Mouse (Mus musculus) layer of hippocampus, adult 6 months (tissue): Measurements from ENCODE around the gene Prph2. TPM values are rescaled to one million over a fixed set of nuclear protein-coding genes. Genes with fewer than 3 reads are reported as not detected.

Experiments
- long read RNA-seq, 2 experiments: library from polyadenylated mRNA; unstranded; transcript quantifications; one replicate each; pipeline ENCODE4 v2.0.0; 2019 to 2020
- polyA plus RNA-seq: library from polyadenylated mRNA; unstranded; fragments of <200 nt; fragmentation: Nextera tagmentation; gene quantifications from 2 replicates; pipeline ENCODE4 v1.2.3, GENCODE M21; 2021

The Prph2 gene
- polyA plus RNA-seq = 0.06 TPM in 1 of 2 replicates, not detected in the other
- long read RNA-seq, experiment 1 = 0 reads
- long read RNA-seq, experiment 2 = 0 reads

GRCm38 (mm10) chr17:46910186-46910585, at the start of gene Prph2:
Gene Prph2 (plus strand): TSS chr17:46910459.

GRCm38 (mm10) chr17:46890116-46890815, 20.0 kb upstream of the Prph2 start, which contains the start of gene Tbcc:
Gene Tbcc (plus strand): TSS chr17:46890684.

Other genes starting within 250 kb of the Prph2 start
- 20.0 and 20.9 TPM in 2 replicates for gene Rrp36, start 236.1 kb upstream of the Prph2 start, polyA plus RNA-seq
- 233 and 236 TPM in 2 replicates for gene Mea1, start 231.7 kb upstream of the Prph2 start, polyA plus RNA-seq
- 163 and 190 TPM in 2 replicates for gene Klhdc3, start 229.5 kb upstream of the Prph2 start, polyA plus RNA-seq
- gene Ppp2r5d, start 205.3 kb upstream of the Prph2 start, polyA plus RNA-seq = 46.1 and 49.2 TPM in 2 replicates
- gene Pex6, start 199.0 kb upstream of the Prph2 start, polyA plus RNA-seq = 9.6 and 12.9 TPM in 2 replicates
- gene Gnmt, start 181.3 kb upstream of the Prph2 start, polyA plus RNA-seq = 0.41 and 2.7 TPM in 2 replicates
- 95.5 and 101 TPM in 2 replicates for gene Cnpy3, start 158.2 kb upstream of the Prph2 start, polyA plus RNA-seq
- 0.51 and 0.64 TPM in 2 replicates for gene Ptcra, start 146.7 kb upstream of the Prph2 start, polyA plus RNA-seq
- gene 2310039H08Rik, start 137.8 kb upstream of the Prph2 start, polyA plus RNA-seq = 22.2 and 31.2 TPM in 2 replicates
- 34.1 and 40.3 TPM in 2 replicates for gene Rpl7l1, start 127.8 kb upstream of the Prph2 start, polyA plus RNA-seq
- 8.0 and 8.3 TPM in 2 replicates for gene Bicral, start 52.0 kb upstream of the Prph2 start, polyA plus RNA-seq
- 89.9 and 101 TPM in 2 replicates for gene Tbcc, start 19.8 kb upstream of the Prph2 start, polyA plus RNA-seq
- gene Ubr2, start 100.1 kb downstream of the Prph2 start, polyA plus RNA-seq = 19.2 and 20.1 TPM in 2 replicates